Mouse (Mus musculus) retina, postnatal 7 days (tissue): ENCODE measurements at regions not wholly inside any gene's neighbourhood (a gene's known extent, or its start where the extent isn't known, plus 50 kb on each side); places are given as distances from the start of the nearest gene placed in this dataset.

ENCODE experiments used
- DNase-seq: peaks from one replicate; pipeline ENCODE4 v3.0.0-alpha.2; 2012; ENCODE audit warnings: low read depth, low spot score

- peak; percentile 5 for DNase-seq
These were observed 50.0 kb upstream of the Rhoj start for GRCm38 (mm10) chr12:75258101-75258500.
